Mouse (Mus musculus): ENCODE results near the gene Tgfbr3l.
A peak's percentile ranks its signal among the peaks of the same experiment; 100 is the strongest.

Tgfbr3l gene

GRCm38 (mm10) chr8:4247951-4248540 is at the start of gene Tgfbr3l:
Tgfbr3l (plus strand) TSS chr8:4248214.
- DNase-seq: no peak

DNA sequence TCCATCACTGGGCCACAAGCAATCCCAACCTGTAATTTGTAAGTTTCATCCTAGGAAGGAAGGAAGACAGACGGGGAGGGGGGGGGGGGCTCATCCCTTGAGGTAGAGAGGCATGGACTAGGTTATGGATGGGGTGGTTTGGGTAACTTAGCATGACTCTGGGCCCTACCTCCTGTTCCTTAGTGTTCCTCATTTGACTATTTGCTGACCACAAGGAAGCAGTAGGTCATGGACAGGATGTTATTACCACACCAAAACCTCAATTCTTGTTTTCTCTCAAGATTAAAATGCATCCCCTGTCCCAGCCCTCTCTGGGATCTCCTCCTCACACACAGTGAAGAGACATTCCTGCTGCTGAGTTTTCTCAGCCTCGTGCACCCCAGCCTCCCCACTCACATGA is 46.7 kb upstream of the Tgfbr3l start:
- no peak for DNase-seq

DNA sequence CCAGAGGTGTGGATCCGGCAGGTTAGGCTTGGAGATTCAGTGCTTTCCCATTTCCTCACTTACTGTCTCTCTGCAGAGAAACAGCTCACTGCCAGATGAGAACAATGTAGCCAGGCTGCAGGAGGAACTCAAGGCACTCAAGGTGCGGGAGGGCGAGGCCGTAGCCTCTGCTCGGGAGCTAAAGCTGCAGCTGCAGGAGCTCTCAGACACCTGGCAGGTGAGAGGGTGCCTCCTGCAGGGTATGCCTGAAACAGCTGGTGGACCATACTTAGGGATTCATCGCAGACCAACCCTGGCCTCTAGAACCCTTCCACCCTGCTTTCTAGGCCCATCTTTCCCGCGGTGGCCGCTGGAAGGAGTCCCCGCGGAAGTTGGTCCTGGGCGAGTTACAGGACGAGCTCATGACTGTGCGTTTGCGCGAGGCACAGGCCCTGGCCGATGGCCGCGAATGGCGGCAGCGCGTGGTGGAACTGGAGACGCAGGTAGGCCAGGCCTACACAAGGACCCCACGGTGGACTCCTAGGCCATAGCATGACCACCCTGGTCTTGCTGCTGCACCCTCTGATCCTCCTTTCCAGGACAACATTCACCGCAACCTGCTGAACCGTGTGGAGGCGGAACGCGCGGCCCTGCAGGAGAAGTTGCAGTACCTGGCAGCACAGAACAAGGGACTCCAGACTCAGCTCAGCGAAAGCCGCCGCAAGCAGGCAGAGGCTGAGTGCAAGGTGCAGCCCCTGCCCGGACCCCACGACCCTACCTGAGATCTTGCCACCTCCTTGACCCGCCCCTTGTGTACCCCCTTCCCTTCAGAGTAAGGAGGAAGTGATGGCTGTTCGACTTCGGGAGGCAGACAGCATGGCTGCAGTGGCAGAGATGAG is 42.5 kb upstream of the Tgfbr3l start:
- no peak for DNase-seq

- DNase-seq: no peak
Measured at GRCm38 (mm10) chr8:4206182-4207015, 41.6 kb upstream of the Tgfbr3l start.

- no peak for DNase-seq
Measured at GRCm38 (mm10) chr8:4207016-4207350, 41.0 kb upstream of the Tgfbr3l start.

GRCm38 (mm10) chr8:4211097-4211496 is 36.9 kb upstream of the Tgfbr3l start:
- no peak for DNase-seq

GRCm38 (mm10) chr8:4212809-4213209 is 35.2 kb upstream of the Tgfbr3l start:
- DNase-seq: peak in 1 of 2 experiments; percentile 26

GRCm38 (mm10) chr8:4213210-4214005 is 34.6 kb upstream of the Tgfbr3l start:
- peak; percentile 42 to 49 for DNase-seq

GRCm38 (mm10) chr8:4214006-4214980 is 33.7 kb upstream of the Tgfbr3l start:
- peak; percentile 48 to 64 for DNase-seq

GRCm38 (mm10) chr8:4216296-4216695 is 31.7 kb upstream of the Tgfbr3l start:
- DNase-seq: no peak

DNA sequence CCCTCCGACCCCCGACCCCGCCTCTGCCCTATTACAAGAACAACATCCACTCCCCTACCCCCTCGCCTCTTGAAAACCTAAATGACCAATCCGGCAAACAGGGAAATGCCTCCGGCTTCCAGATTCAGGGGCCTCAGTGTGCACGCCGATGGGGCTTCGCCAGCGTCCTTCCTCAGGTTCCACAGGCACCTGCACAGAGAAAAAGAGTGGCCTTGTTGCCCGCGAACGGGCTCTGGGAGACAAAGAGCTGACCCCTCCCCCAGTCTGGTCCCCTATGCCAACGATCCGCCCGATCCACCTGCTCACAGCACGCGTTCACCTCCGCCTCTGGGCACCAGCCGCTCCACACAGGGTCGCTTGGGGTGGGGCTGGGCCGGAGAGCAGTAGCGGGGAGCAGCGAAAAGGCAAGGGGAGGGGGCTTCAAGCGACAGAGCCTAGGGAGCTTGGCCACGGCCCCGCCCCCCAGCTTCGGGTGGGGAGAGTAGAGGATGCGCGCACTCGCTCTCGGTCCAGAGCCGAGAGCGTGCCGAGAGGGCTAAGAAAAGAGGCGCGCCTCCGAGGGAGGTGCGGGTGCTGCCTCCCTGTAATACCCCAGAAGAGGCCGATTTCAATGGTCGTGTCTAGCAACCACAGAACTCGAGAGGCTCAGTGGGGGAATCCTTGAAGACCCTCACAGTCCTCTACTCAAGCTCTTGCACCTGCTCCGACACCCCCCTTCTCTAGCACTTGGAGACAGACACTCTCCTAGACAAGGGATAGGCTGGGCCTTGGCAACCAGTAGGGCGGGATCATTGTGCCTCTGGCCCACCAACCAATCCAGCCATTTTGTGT is 31.0 kb upstream of the Tgfbr3l start, which contains the start of gene Prr36:
Gene Prr36, minus strand, starts transcription at position 669 of the 831 bp plus-strand sequence.
- no peak for DNase-seq

- no peak for DNase-seq
Measured at GRCm38 (mm10) chr8:4219617-4220016, 28.4 kb upstream of the Tgfbr3l start.

DNA sequence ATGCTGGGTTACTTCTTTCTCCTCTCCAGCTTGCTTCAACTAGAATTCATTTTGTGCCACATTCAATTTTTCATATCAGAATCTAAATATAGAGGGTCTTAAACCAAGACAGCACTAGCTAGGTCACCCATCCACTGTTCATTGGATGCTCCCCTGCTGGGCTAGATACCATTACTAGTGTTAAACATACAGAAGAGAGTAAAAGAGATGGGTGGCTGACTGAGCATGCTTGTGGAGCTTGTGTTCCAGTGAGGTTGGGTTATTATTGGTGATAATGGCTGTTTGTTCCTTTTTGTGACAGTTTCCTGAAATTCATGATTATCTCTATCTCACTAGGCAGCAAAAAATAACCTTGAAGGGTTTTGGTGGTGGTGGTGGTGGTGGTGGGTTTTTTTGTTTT is 26.0 kb upstream of the Tgfbr3l start:
- no peak for DNase-seq

DNA sequence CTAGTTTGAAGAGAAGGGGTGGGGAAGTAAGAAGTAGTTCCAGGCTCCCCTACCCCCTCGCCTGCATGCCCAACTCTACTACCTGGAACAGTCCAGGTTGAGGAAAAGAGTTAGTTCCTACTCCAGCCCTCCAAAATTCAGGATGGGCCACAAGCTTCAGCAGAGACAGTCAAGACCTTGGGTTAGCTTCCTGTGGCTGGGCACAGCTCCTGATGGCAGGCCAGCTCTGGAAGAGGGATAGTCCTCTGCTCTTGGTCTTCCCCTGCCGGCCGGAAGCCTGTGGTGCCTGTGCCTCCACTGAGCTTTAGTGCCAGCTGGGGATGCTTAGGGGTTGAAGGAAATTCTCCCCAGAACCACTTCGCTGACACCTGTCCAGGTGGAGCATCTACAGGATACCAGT is 21.7 kb upstream of the Tgfbr3l start:
- no peak for DNase-seq

GRCm38 (mm10) chr8:4226739-4227347 is 21.2 kb upstream of the Tgfbr3l start, which contains the start of gene Lrrc8e:
Lrrc8e (plus strand) TSS chr8:4226827.
- no peak for DNase-seq

DNA sequence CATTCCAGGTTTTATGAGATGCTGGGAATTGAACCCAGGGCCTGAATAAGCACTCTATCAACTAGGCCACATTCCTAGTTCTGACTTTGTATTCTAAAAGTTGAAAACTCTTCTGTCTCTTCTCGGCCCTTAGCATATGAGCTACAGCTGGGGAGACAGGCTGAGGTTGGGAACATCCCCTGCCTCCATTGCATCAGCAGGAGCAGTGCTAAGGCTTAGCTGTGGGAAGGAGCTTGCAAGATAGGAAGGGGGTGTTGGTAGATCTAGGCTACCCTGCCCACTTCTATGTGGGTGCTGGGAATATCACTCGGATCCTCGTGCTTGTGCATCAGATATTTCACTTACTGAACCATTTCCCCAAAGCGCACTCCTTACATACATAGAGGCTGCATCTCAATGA is 20.1 kb upstream of the Tgfbr3l start:
- no peak for DNase-seq

DNA sequence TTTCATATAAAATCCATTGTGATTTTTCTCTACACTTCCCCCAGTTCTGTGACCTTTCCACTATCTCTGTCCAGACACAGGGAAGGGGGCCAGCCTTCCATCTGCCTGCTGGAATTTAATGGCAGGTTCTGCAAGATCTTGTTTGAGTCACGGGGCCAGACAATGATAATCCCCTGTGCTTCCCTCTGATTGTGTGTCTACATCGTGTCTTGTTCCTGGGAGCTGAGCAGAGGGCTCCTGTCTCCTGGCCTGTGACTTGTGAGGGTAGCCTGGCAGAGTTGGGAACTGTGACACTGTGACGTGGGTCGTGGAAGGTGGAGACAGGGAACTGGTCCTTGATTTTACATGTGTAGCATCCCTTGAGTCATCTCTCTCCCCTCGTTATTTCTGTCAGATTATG is 18.2 kb upstream of the Tgfbr3l start:
- DNase-seq: no peak

- no peak for DNase-seq
Measured at GRCm38 (mm10) chr8:4230612-4231351, 17.2 kb upstream of the Tgfbr3l start.

DNA sequence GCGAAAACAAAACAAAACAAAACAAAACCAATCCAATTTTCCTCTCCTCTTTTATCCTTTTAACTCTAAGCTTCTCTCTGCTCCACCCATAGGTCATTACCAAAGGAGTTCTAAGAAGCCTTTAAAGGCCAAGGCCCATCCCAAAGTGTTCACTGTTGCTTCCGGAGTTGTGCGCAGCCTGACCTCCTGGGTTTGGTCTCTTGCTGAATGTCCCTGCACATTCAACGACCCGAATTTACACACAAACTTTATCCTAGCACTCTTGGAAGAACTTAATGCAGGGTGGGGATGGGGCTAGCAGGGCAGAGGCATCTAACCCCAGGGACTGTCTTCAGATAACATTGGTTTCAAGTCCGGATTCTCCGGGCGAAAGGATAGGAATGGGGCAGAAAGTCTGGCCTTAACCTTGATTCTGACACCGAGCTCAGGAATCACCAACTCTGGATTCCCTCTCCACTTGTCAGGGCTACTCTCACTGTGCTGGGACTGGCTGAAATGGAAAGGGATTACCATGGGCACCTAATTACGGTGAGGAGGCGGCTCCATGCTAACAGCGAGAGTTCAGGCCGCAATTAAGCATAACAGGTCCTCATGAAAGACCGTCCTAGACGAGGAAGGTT is 10.1 kb upstream of the Tgfbr3l start:
- no peak for DNase-seq
